Mouse (Mus musculus) kidney, embryonic 14.5 days (tissue): ENCODE measurements around the gene Akr1cl. TPM values are rescaled to one million over a fixed set of nuclear protein-coding genes. Genes with fewer than 3 reads are reported as not detected.

ENCODE experiments used
- ATAC-seq: fragments of 200-750 bp; cut with Nextera tagmentation; 2 replicates; pipeline ENCODE4 v1.8.0; 2017; ENCODE audit warnings: moderate number of reproducible peaks, mild to moderate bottlenecking, moderate TSS enrichment, moderate library complexity; ENCODE audit not compliant: low FRiP score, low TSS enrichment
- H3K27ac ChIP-seq: fragments of 300-500 bp; sonication (generic); 2 replicates; pipeline ENCODE4 v1.5.1; 2014; ENCODE audit warnings: low read depth, mild to moderate bottlenecking, low read length, moderate library complexity, mixed read lengths
- H3K27me3 ChIP-seq: fragments of 300-500 bp; sonication (generic); 2 replicates; pipeline ENCODE4 v1.6.1; 2014; ENCODE audit warnings: mild to moderate bottlenecking, low read length; ENCODE audit not compliant: control insufficient read depth, insufficient read depth
- H3K36me3 ChIP-seq: fragments of 300-500 bp; sonication (generic); 2 replicates; pipeline ENCODE4 v1.6.1; 2014; ENCODE audit warnings: low read length, mixed read lengths; ENCODE audit not compliant: control insufficient read depth, insufficient read depth
- H3K4me1 ChIP-seq: fragments of 300-500 bp; sonication (generic); 2 replicates; pipeline ENCODE4 v1.6.1; 2014; ENCODE audit warnings: low read length, mixed read lengths; ENCODE audit not compliant: control insufficient read depth, insufficient read depth
- H3K4me2 ChIP-seq: fragments of 300-500 bp; sonication (generic); replicated peaks from 2 replicates; pipeline ENCODE4 v1.6.1; 2014; ENCODE audit warnings: low read depth, mild to moderate bottlenecking, low read length
- H3K4me3 ChIP-seq: fragments of 300-500 bp; sonication (generic); 2 replicates; pipeline ENCODE4 v1.5.1; 2014; ENCODE audit warnings: mild to moderate bottlenecking, low read length
- H3K9ac ChIP-seq: fragments of 300-500 bp; sonication (generic); 2 replicates; pipeline ENCODE4 v1.6.1; 2014; ENCODE audit warnings: low read depth, mild to moderate bottlenecking, low read length, moderate library complexity
- H3K9me3 ChIP-seq: fragments of 300-500 bp; sonication (generic); 2 replicates; pipeline ENCODE4 v1.6.1; 2016; ENCODE audit warnings: low read length; ENCODE audit not compliant: control insufficient read depth
- WGBS: fragments of 180-500 bp; shearing (Covaris S2); extraction: QIAGEN DNeasy Blood & Tissue Kit; methylation state at CpG from one replicate; pipeline ENCODE4 v1.1.7; 2014; 5-methylcytosine and 5-hydroxymethylcytosine counted together
- polyA plus RNA-seq: library from polyadenylated mRNA; unstranded; fragments of >200 nt; fragmentation: Nextera tagmentation; extraction: Ambion mirVana; gene quantifications from 2 replicates; pipeline ENCODE4 v1.2.1, GENCODE M21; 2014

Akr1cl gene
- polyA plus RNA-seq, 1 experiment from 2014 or later: not detected

GRCm38 (mm10) chr1:65028206-65028605, 4.4 kb downstream of the Akr1cl start:
- no peak overlapping the region for H3K9ac ChIP-seq
- H3K4me1 ChIP-seq: no peaks in the 10 kb centered on the region
- no peaks in the 10 kb centered on the region for H3K27me3 ChIP-seq
- no peak for ATAC-seq
- H3K27ac ChIP-seq: no peak overlapping the region
- no peak overlapping the region for H3K4me3 ChIP-seq
- WGBS: 49% methylated on average over 9 of the region's 9 CpGs
- no peak overlapping the region for H3K4me2 ChIP-seq
- H3K9me3 ChIP-seq: no peaks in the 10 kb centered on the region
- H3K36me3 ChIP-seq: no peaks in the 10 kb centered on the region

- Histone ChIP-seq H3K4me3 (no peak overlapping the region), H3K4me2 (no peak overlapping the region), H3K27ac (no peak overlapping the region), H3K4me1 (no peaks in the 10 kb centered on the region), H3K9me3 (no peaks in the 10 kb centered on the region), H3K27me3 (no peaks in the 10 kb centered on the region), H3K9ac (no peak overlapping the region), H3K36me3 (no peaks in the 10 kb centered on the region)
- no peak for ATAC-seq
- 93% methylated on average over 4 of the region's 4 CpGs for WGBS
Measured at GRCm38 (mm10) chr1:65012726-65013125, 19.8 kb downstream of the Akr1cl start.

DNA sequence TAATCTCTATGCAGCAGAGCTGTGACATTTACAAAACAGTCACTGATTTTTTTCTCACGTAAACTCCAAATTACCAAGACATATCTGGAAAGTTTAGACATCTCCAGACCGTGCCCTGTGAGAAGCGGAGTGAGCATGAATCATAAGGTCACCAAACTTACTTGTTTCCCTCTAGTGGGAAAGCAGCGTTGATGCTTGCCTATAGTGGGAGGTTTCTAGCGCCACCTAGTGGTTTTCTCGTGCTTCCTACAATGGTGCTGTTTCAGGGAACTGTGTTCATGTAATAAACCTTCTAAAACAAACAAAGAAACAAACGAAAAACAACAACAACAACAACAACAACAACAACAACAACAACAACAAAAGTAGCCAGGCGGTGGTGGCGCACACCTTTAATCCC, 22.4 kb downstream of the Akr1cl start:
- H3K9ac ChIP-seq: no peak overlapping the region
- ATAC-seq: peak; percentile 88
- H3K36me3 ChIP-seq: no peaks in the 10 kb centered on the region
- H3K9me3 ChIP-seq: no peaks in the 10 kb centered on the region
- H3K4me1 ChIP-seq: no peaks in the 10 kb centered on the region
- H3K4me2 ChIP-seq: no peak overlapping the region
- H3K27me3 ChIP-seq: no peaks in the 10 kb centered on the region
- H3K27ac ChIP-seq: no peak overlapping the region
- 10% methylated on average over 9 of the region's 9 CpGs for WGBS
- H3K4me3 ChIP-seq: no peak overlapping the region

DNA sequence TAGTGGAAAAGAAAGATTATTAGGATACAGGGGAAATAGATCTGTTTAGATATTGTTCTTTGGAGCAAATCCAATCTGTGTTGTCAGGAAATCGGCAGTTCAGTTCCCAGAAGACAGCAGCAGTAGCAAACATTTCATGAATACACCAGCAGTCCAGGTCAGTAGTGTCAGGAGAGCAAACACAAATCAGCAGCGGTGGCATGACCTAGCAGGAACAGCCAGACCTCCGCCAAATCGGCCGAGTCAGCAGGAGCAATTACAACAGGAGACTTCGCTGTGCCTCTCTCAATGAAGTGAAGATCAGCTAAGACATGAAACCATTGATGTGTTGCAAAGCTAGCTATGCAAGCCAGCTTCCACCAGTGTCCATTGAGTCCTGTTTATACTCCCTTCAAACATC, 27.0 kb downstream of the Akr1cl start:
- H3K36me3 ChIP-seq: no peaks in the 10 kb centered on the region
- WGBS: 64% methylated on average over 6 of the region's 6 CpGs
- H3K9ac ChIP-seq: no peak overlapping the region
- no peak overlapping the region for H3K4me3 ChIP-seq
- no peaks in the 10 kb centered on the region for H3K9me3 ChIP-seq
- no peaks in the 10 kb centered on the region for H3K27me3 ChIP-seq
- no peak for ATAC-seq
- H3K27ac ChIP-seq: no peak overlapping the region
- H3K4me2 ChIP-seq: no peak overlapping the region
- no peaks in the 10 kb centered on the region for H3K4me1 ChIP-seq

DNA sequence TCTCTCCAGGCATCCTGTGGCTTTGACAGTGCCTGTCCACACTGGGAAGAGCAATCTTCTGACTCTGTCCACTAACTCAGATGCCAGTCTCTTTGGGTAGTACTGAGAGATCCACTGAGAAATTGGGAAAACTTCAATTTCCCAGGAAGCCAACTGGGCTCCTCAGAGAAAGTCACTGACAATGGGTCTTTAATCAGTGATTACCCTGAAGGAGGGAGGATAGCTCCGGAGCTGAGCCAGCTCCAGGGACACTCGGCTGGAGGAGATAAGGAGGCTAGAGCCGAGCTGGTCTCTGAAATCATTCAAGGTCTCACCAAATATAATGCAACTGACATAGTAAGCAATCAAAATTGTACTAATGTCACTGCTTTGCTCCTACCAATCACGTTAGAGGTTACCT, 28.0 kb downstream of the Akr1cl start:
- no peaks in the 10 kb centered on the region for H3K4me1 ChIP-seq
- H3K27me3 ChIP-seq: no peaks in the 10 kb centered on the region
- H3K9me3 ChIP-seq: no peaks in the 10 kb centered on the region
- no peaks in the 10 kb centered on the region for H3K36me3 ChIP-seq
- H3K4me2 ChIP-seq: no peak overlapping the region
- no peak overlapping the region for H3K4me3 ChIP-seq
- ATAC-seq: no peak
- WGBS: 80% methylated on average over 4 of the region's 4 CpGs
- no peak overlapping the region for H3K9ac ChIP-seq
- H3K27ac ChIP-seq: no peak overlapping the region

DNA sequence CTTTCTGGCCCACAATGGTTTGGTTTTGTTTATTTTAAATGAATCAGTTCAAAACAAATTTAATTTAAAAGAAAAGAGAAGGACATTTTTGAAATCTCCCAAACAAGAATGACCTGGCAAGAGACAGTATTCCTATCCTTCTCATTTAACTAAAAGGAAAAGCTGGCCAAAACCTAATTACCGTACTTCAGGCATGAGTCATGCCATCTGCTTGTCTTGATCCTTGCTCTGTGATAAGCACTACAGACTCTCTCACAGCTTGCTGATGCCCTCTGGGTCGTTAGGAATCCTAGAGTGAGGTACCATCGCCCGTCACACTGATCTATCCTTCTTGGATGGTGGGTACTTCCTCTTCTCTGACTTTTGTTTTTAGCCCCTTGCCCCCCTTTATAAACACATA, 39.4 kb downstream of the Akr1cl start:
- ATAC-seq: no peak
- H3K4me3 ChIP-seq: no peak overlapping the region
- H3K36me3 ChIP-seq: no peaks in the 10 kb centered on the region
- no peak overlapping the region for H3K9ac ChIP-seq
- H3K27me3 ChIP-seq: no peaks in the 10 kb centered on the region
- no peaks in the 10 kb centered on the region for H3K9me3 ChIP-seq
- no peak overlapping the region for H3K4me2 ChIP-seq
- no peak overlapping the region for H3K27ac ChIP-seq
- WGBS: 83% methylated on average over 4 of the region's 4 CpGs
- H3K4me1 ChIP-seq: no peaks in the 10 kb centered on the region

DNA sequence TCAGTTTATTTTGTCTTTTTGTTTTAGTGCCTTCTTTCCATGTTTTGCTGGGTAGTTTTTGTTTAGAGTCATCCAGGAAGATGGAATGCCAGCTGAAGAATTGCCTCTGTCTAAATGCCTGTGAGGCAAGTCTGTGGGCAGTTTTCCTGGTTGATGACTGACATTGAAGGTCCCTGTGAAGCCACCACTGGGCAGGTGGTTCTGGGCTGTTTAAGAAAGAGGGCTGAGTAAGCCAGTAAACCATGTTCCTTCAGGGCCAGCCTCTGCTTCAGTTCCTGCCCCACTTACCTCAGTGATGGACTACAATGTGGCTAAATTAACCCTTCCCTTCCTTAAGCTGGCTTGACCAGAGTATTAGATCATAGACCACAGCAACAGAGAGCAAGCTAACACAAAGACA, 44.4 kb downstream of the Akr1cl start:
- no peaks in the 10 kb centered on the region for H3K27me3 ChIP-seq
- H3K27ac ChIP-seq: no peak overlapping the region
- no peaks in the 10 kb centered on the region for H3K36me3 ChIP-seq
- ATAC-seq: no peak
- no peak overlapping the region for H3K4me3 ChIP-seq
- H3K9ac ChIP-seq: no peak overlapping the region
- H3K4me2 ChIP-seq: no peak overlapping the region
- no peaks in the 10 kb centered on the region for H3K9me3 ChIP-seq
- H3K4me1 ChIP-seq: no peaks in the 10 kb centered on the region

DNA sequence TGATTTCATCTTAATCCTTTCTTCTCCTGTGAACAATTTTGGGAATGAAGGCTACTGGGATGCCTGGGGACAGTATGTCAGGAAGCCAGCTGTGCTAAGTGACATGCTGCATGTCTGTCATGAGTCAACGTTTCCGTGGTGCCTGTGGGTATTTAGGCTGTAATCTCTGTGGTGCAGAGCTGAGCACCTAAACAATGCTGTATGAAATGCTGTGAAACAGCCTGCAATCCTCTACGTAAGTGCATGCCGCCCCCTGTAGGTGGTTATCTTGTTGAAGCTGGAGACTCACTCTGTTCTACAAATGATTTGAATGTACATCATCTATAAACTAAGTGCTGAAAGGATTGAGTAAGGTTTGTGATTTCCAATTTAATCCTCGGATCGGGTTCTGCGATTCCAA, 46.4 kb downstream of the Akr1cl start:
- Histone ChIP-seq H3K27ac (no peak overlapping the region), H3K4me2 (no peak overlapping the region), H3K9me3 (no peaks in the 10 kb centered on the region), H3K27me3 (no peaks in the 10 kb centered on the region), H3K4me1 (no peaks in the 10 kb centered on the region), H3K36me3 (no peaks in the 10 kb centered on the region), H3K9ac (no peak overlapping the region), H3K4me3 (no peak overlapping the region)
- no peak for ATAC-seq
- 52% methylated on average over 7 of the region's 7 CpGs for WGBS

DNA sequence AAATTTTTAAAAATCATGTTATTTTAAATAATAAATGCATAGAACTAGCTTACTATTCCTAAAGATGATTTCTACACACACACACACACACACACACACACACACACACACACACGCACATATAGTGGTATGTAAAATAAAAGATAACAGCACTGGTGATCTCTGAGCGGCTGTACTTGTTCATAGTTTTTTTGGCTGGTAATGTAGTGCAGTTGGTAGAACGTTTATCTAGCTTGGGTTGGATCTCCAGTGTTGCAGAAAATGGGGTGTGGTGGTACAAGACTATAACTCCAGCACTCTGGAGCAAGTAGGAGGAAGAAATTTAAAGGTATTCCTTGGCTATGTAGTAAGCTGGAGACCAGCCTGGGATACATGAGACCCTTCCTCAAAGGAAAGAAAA, 49.3 kb downstream of the Akr1cl start:
- Histone ChIP-seq H3K27ac (no peak overlapping the region), H3K4me2 (no peak overlapping the region), H3K9me3 (no peaks in the 10 kb centered on the region), H3K9ac (no peak overlapping the region), H3K4me3 (no peak overlapping the region), H3K36me3 (no peaks in the 10 kb centered on the region), H3K27me3 (no peaks in the 10 kb centered on the region), H3K4me1 (0 out of 2 replicates have a peak, but pooled peaks cover 2% of the 10 kb centered on the region)
- ATAC-seq: no peak
- WGBS: 82% methylated on average over 3 of the region's 3 CpGs

GRCm38 (mm10) chr1:64978321-64978799, 54.2 kb downstream of the Akr1cl start:
- Histone ChIP-seq H3K27me3 (no peaks in the 10 kb centered on the region), H3K4me2 (no peak overlapping the region), H3K4me3 (no peak overlapping the region), H3K9me3 (no peaks in the 10 kb centered on the region), H3K4me1 (0 out of 2 replicates have a peak, but pooled peaks cover 3% of the 10 kb centered on the region), H3K27ac (no peak overlapping the region), H3K9ac (no peak overlapping the region), H3K36me3 (no peaks in the 10 kb centered on the region)
- peak; percentile 76 for ATAC-seq
- WGBS: 66% methylated on average over 7 of the region's 7 CpGs
